Mouse (Mus musculus): ENCODE data around the gene Hs6st3. TPM values are rescaled to one million over a fixed set of nuclear protein-coding genes. Genes with fewer than 3 reads are reported as not detected.
A peak's percentile ranks its signal among the peaks of the same experiment; 100 is the strongest.

Hs6st3 gene
- total and polyA plus RNA-seq, 2 experiments from 2014 or later, result 2.4 to 23.4 TPM

GRCm38 (mm10) chr14:119422894-119423293, 284.8 kb downstream of the Hs6st3 start:
- DNase-seq, result peak; percentile 45
- no peaks in the 10 kb centered on the region for H3K9me3 ChIP-seq (ENCODE audit: low read length)
- peak; percentile 64; the same call in 1 of the 2 replicates for ATAC-seq
- no peaks in the 10 kb centered on the region for H3K4me1 ChIP-seq (ENCODE audit: insufficient read depth)
- H3K36me3 ChIP-seq (ENCODE audit: insufficient read depth), result no peaks in the 10 kb centered on the region
- no peak overlapping the region for H3K27ac ChIP-seq (ENCODE audit: low read depth, low read length)
- 60% methylated on average over 5 of the region's 5 CpGs for WGBS
- H3K27me3 ChIP-seq (ENCODE audit: insufficient read depth, low read length), result no peaks in the 10 kb centered on the region
- H3K4me3 ChIP-seq (ENCODE audit: low read depth, low read length), result no peak overlapping the region
- TF ChIP-seq CTCF (IDR thresholded peaks at IDR 0.05; ENCODE audit: low read depth), result no peak
- H3K4me2 ChIP-seq (ENCODE audit: low read depth), result no peak overlapping the region
- H3K9ac ChIP-seq, result no peak overlapping the region

- H3K9me3 ChIP-seq (ENCODE audit: low read length), result no peaks in the 10 kb centered on the region
- no peak overlapping the region for H3K9ac ChIP-seq
- no peaks in the 10 kb centered on the region for H3K4me1 ChIP-seq (ENCODE audit: insufficient read depth)
- H3K4me2 ChIP-seq (ENCODE audit: low read depth), result no peak overlapping the region
- 8% methylated on average over 4 of the region's 4 CpGs for WGBS
- H3K36me3 ChIP-seq (ENCODE audit: insufficient read depth), result no peaks in the 10 kb centered on the region
- no peak overlapping the region for H3K4me3 ChIP-seq (ENCODE audit: low read depth, low read length)
- TF ChIP-seq CTCF (IDR thresholded peaks at IDR 0.05; ENCODE audit: low read depth), result no peak
- H3K27me3 ChIP-seq (ENCODE audit: insufficient read depth, low read length), result no peaks in the 10 kb centered on the region
- H3K27ac ChIP-seq (ENCODE audit: low read depth, low read length), result no peak overlapping the region
- no peak for DNase-seq
- no peak for ATAC-seq
Observed at GRCm38 (mm10) chr14:119450471-119450870, 312.3 kb downstream of the Hs6st3 start.

GRCm38 (mm10) chr14:119451594-119451993, 313.5 kb downstream of the Hs6st3 start:
- Histone ChIP-seq H3K4me2 (ENCODE audit: low read depth) (no peak overlapping the region), H3K4me1 (ENCODE audit: insufficient read depth) (no peaks in the 10 kb centered on the region), H3K27ac (ENCODE audit: low read depth, low read length) (no peak overlapping the region), H3K4me3 (ENCODE audit: low read depth, low read length) (no peak overlapping the region), H3K36me3 (ENCODE audit: insufficient read depth) (no peaks in the 10 kb centered on the region), H3K9ac (no peak overlapping the region), H3K9me3 (ENCODE audit: low read length) (no peaks in the 10 kb centered on the region), H3K27me3 (ENCODE audit: insufficient read depth, low read length) (no peaks in the 10 kb centered on the region)
- DNase-seq, result no peak
- no peak for TF ChIP-seq CTCF (IDR thresholded peaks at IDR 0.05; ENCODE audit: low read depth)
- no peak for ATAC-seq

- no peak for DNase-seq
- H3K4me3 ChIP-seq (ENCODE audit: low read depth, low read length), result no peak overlapping the region
- H3K27me3 ChIP-seq (ENCODE audit: insufficient read depth, low read length), result no peaks in the 10 kb centered on the region
- no peak overlapping the region for H3K4me2 ChIP-seq (ENCODE audit: low read depth)
- H3K36me3 ChIP-seq (ENCODE audit: insufficient read depth), result no peaks in the 10 kb centered on the region
- no peak overlapping the region for H3K9ac ChIP-seq
- no peak overlapping the region for H3K27ac ChIP-seq (ENCODE audit: low read depth, low read length)
- H3K4me1 ChIP-seq (ENCODE audit: insufficient read depth), result no peaks in the 10 kb centered on the region
- no peak for TF ChIP-seq CTCF (IDR thresholded peaks at IDR 0.05; ENCODE audit: low read depth)
- ATAC-seq, result no peak
- no peaks in the 10 kb centered on the region for H3K9me3 ChIP-seq (ENCODE audit: low read length)
Observed at GRCm38 (mm10) chr14:119452382-119452781, 314.2 kb downstream of the Hs6st3 start.

GRCm38 (mm10) chr14:119452797-119453196, 314.7 kb downstream of the Hs6st3 start:
- no peak for TF ChIP-seq CTCF (IDR thresholded peaks at IDR 0.05; ENCODE audit: low read depth)
- no peak for DNase-seq
- no peak overlapping the region for H3K4me2 ChIP-seq (ENCODE audit: low read depth)
- H3K36me3 ChIP-seq (ENCODE audit: insufficient read depth), result no peaks in the 10 kb centered on the region
- no peaks in the 10 kb centered on the region for H3K4me1 ChIP-seq (ENCODE audit: insufficient read depth)
- WGBS, result 38% methylated on average over 3 of the region's 3 CpGs
- no peak for ATAC-seq
- no peak overlapping the region for H3K27ac ChIP-seq (ENCODE audit: low read depth, low read length)
- no peak overlapping the region for H3K9ac ChIP-seq
- no peaks in the 10 kb centered on the region for H3K9me3 ChIP-seq (ENCODE audit: low read length)
- H3K4me3 ChIP-seq (ENCODE audit: low read depth, low read length), result no peak overlapping the region
- H3K27me3 ChIP-seq (ENCODE audit: insufficient read depth, low read length), result no peaks in the 10 kb centered on the region

GRCm38 (mm10) chr14:119464308-119464707, 326.2 kb downstream of the Hs6st3 start:
- WGBS, result 62% methylated on average over 5 of the region's 5 CpGs
- no peak overlapping the region for H3K4me3 ChIP-seq (ENCODE audit: low read depth, low read length)
- no peaks in the 10 kb centered on the region for H3K9me3 ChIP-seq (ENCODE audit: low read length)
- no peak overlapping the region for H3K4me2 ChIP-seq (ENCODE audit: low read depth)
- no peak overlapping the region for H3K27ac ChIP-seq (ENCODE audit: low read depth, low read length)
- DNase-seq (peak; percentile 35), ATAC-seq (peak; percentile 69)
- no peaks in the 10 kb centered on the region for H3K36me3 ChIP-seq (ENCODE audit: insufficient read depth)
- no peaks in the 10 kb centered on the region for H3K27me3 ChIP-seq (ENCODE audit: insufficient read depth, low read length)
- no peak overlapping the region for H3K9ac ChIP-seq
- no peak for TF ChIP-seq CTCF (IDR thresholded peaks at IDR 0.05; ENCODE audit: low read depth)
- H3K4me1 ChIP-seq (ENCODE audit: insufficient read depth), result no peaks in the 10 kb centered on the region

GRCm38 (mm10) chr14:119464883-119465282, 326.7 kb downstream of the Hs6st3 start:
- DNase-seq, result peak; percentile 65
- TF ChIP-seq CTCF (IDR thresholded peaks at IDR 0.05; ENCODE audit: low read depth), result no peak
- peak; percentile 56; the same call in 1 of the 2 replicates for ATAC-seq
- no peaks in the 10 kb centered on the region for H3K9me3 ChIP-seq (ENCODE audit: low read length)
- no peak overlapping the region for H3K9ac ChIP-seq
- no peak overlapping the region for H3K27ac ChIP-seq (ENCODE audit: low read depth, low read length)
- H3K36me3 ChIP-seq (ENCODE audit: insufficient read depth), result no peaks in the 10 kb centered on the region
- H3K27me3 ChIP-seq (ENCODE audit: insufficient read depth, low read length), result no peaks in the 10 kb centered on the region
- no peak overlapping the region for H3K4me2 ChIP-seq (ENCODE audit: low read depth)
- H3K4me1 ChIP-seq (ENCODE audit: insufficient read depth), result no peaks in the 10 kb centered on the region
- no peak overlapping the region for H3K4me3 ChIP-seq (ENCODE audit: low read depth, low read length)
- WGBS, result 55% methylated on average over 1 of the region's 1 CpGs
